Mouse (Mus musculus) C2C12 (cell line): ENCODE data around the gene Iffo2. TPM values are rescaled to one million over a fixed set of nuclear protein-coding genes. Genes with fewer than 3 reads are reported as not detected.

Experiments used
- H3K27me3 ChIP-seq: one replicate; pipeline ENCODE4 v1.6.1; 2011; ENCODE audit not compliant: control insufficient read depth, insufficient read depth, insufficient read length
- H3K36me3 ChIP-seq: one replicate; pipeline ENCODE4 v1.6.1; 2011; ENCODE audit not compliant: control insufficient read depth, insufficient read depth
- H3K4me3 ChIP-seq: one replicate; pipeline ENCODE4 v1.5.1; 2011; ENCODE audit warnings: mild to moderate bottlenecking, control low read depth; ENCODE audit not compliant: poor library complexity, insufficient read depth, severe bottlenecking
- H3K79me2 ChIP-seq: one replicate; pipeline ENCODE4 v1.6.1; 2011; ENCODE audit not compliant: control insufficient read depth, insufficient read depth
- H3K79me3 ChIP-seq: one replicate; pipeline ENCODE4 v1.6.1; 2011; ENCODE audit warnings: low read depth, control low read depth
- H3ac ChIP-seq: one replicate; pipeline ENCODE3; 2011; ENCODE audit warnings: low read depth; ENCODE audit not compliant: control insufficient read depth, insufficient read length
- CEBPB ChIP-seq: IDR thresholded peaks from one replicate; pipeline ENCODE4 v1.6.1; 2011; ENCODE audit warnings: low read depth, mild to moderate bottlenecking, control low read depth, moderate library complexity
- CTCF ChIP-seq: IDR thresholded peaks from one replicate; pipeline ENCODE4 v1.5.1; 2011; ENCODE audit not compliant: control insufficient read depth, insufficient read depth, insufficient read length
- FOSL1 ChIP-seq: IDR thresholded peaks from one replicate; pipeline ENCODE4 v1.8.0; 2011; ENCODE audit warnings: mild to moderate bottlenecking, low read length; ENCODE audit not compliant: poor library complexity, insufficient read depth, severe bottlenecking
- MAX ChIP-seq: IDR thresholded peaks from one replicate; pipeline ENCODE4 v1.6.1; 2011; ENCODE audit warnings: mild to moderate bottlenecking, control low read depth
- MYOD1 ChIP-seq: IDR thresholded peaks from one replicate; pipeline ENCODE4 v1.6.1; 2011; ENCODE audit warnings: low read depth; ENCODE audit not compliant: control insufficient read depth, insufficient read length
- MYOG ChIP-seq: IDR thresholded peaks from one replicate; pipeline ENCODE4 v1.6.1; 2011; ENCODE audit not compliant: control insufficient read depth, insufficient read length; ENCODE audit errors: extremely low read depth
- USF1 ChIP-seq: IDR thresholded peaks from one replicate; pipeline ENCODE4 v1.6.1; 2011; ENCODE audit warnings: low read depth, mild to moderate bottlenecking, control low read depth, moderate library complexity
- polyA plus RNA-seq: library from polyadenylated mRNA; unstranded; fragments of >200 nt; fragmentation: generic; extraction: Trizol; gene quantifications from one replicate; pipeline ENCODE4 v1.2.1, GENCODE M21; 2012; ENCODE audit warnings: missing spikeins

The Iffo2 gene
- polyA plus RNA-seq, 1 experiment = 20.0 TPM

- TF ChIP-seq CEBPB (no peak), USF1 (no peak), MYOD1 (no peak), MYOG (no peak), FOSL1 (no peak), MAX (no peak), CTCF (no peak)
- Histone ChIP-seq H3K27me3 (no peaks in the 10 kb centered on the region), H3K36me3 (peaks cover 8% of the 10 kb centered on the region), H3K4me3 (no peak overlapping the region), H3ac (peak overlapping the region; percentile 31), H3K79me2 (peaks cover 94% of the 10 kb centered on the region), H3K79me3 (peaks cover 80% of the 10 kb centered on the region)
Measured at GRCm38 (mm10) chr4:139579003-139579402, 48.7 kb downstream of the Iffo2 start.

DNA sequence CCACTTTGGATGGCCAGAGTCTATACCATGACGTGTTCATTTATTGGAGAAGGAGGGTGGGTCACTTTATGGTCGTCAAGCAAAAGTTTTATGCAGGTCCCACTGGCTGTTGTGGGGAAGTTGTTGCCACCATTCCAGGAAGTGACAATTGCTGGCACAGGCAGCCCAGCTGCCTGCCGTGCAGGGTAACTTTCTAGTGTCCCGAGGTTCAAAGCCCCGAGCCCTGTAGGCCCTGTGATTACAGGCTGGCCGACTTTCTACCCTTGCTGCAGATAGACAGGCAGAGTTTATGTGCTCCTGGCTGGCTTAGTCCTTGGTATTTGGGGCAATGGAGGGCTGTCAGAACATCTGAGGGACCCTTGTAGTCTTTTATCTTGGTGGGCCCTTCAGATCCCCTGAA lies 49.1 kb downstream of the Iffo2 start:
- H3K36me3 ChIP-seq = peaks cover 8% of the 10 kb centered on the region
- H3K4me3 ChIP-seq = no peak overlapping the region
- no peaks in the 10 kb centered on the region for H3K27me3 ChIP-seq
- peaks cover 99% of the 10 kb centered on the region for H3K79me2 ChIP-seq
- TF ChIP-seq CTCF (no peak), USF1 (no peak), MYOG (no peak), FOSL1 (no peak), CEBPB (no peak), MYOD1 (no peak), MAX (no peak)
- peaks cover 84% of the 10 kb centered on the region for H3K79me3 ChIP-seq
- H3ac ChIP-seq = peak overlapping the region; percentile 31

GRCm38 (mm10) chr4:139580663-139581336 lies 50.5 kb downstream of the Iffo2 start:
- Histone ChIP-seq H3K79me2 (peaks cover 99% of the 10 kb centered on the region), H3K4me3 (peak overlapping the region; percentile 18), H3K36me3 (peaks cover 8% of the 10 kb centered on the region), H3K27me3 (no peaks in the 10 kb centered on the region), H3K79me3 (peaks cover 90% of the 10 kb centered on the region), H3ac (peak overlapping the region; percentile 71)
- TF ChIP-seq MYOD1 = no peak
- no peak for TF ChIP-seq USF1
- TF ChIP-seq MAX = no peak
- no peak for TF ChIP-seq CTCF
- TF ChIP-seq MYOG = no peak
- no peak for TF ChIP-seq FOSL1
- TF ChIP-seq CEBPB = no peak

- Histone ChIP-seq H3K27me3 (no peaks in the 10 kb centered on the region), H3K79me3 (peaks cover 90% of the 10 kb centered on the region), H3K36me3 (peaks cover 8% of the 10 kb centered on the region), H3ac (peak overlapping the region; percentile 64), H3K4me3 (no peak overlapping the region), H3K79me2 (peaks cover 99% of the 10 kb centered on the region)
- TF ChIP-seq CTCF (no peak), MYOD1 (no peak), CEBPB (no peak), USF1 (no peak), FOSL1 (no peak), MYOG (no peak), MAX (no peak)
Measured at GRCm38 (mm10) chr4:139581427-139582051, 51.2 kb downstream of the Iffo2 start.

GRCm38 (mm10) chr4:139582346-139582745 lies 52.0 kb downstream of the Iffo2 start:
- Histone ChIP-seq H3K79me2 (peaks cover 99% of the 10 kb centered on the region), H3K4me3 (no peak overlapping the region), H3K27me3 (no peaks in the 10 kb centered on the region), H3K79me3 (peaks cover 90% of the 10 kb centered on the region), H3ac (peak overlapping the region; percentile 31), H3K36me3 (peaks cover 4% of the 10 kb centered on the region)
- no peak for TF ChIP-seq CEBPB
- TF ChIP-seq CTCF = no peak
- TF ChIP-seq MAX = no peak
- no peak for TF ChIP-seq MYOD1
- no peak for TF ChIP-seq USF1
